Mouse (Mus musculus) CD4-positive helper T cell, adult 2 months (primary cell): ENCODE results near the gene Tbxas1.
A peak's percentile ranks its signal among the peaks of the same experiment; 100 is the strongest.

ENCODE experiments used
- DNase-seq: peaks from one replicate; pipeline ENCODE4 v3.0.0-alpha.2; 2012; ENCODE audit warnings: low read depth, missing footprints, low spot score

Tbxas1 gene

GRCm38 (mm10) chr6:38875258-38876070 is at the start of gene Tbxas1:
TSS of gene Tbxas1 (plus strand) at chr6:38875404.
- peak; percentile 60 for DNase-seq

GRCm38 (mm10) chr6:38825886-38826285 is 49.3 kb upstream of the Tbxas1 start:
- DNase-seq, result no peak

GRCm38 (mm10) chr6:38826857-38827256 is 48.3 kb upstream of the Tbxas1 start:
- DNase-seq, result no peak

GRCm38 (mm10) chr6:38827435-38827834 is 47.8 kb upstream of the Tbxas1 start:
- DNase-seq, result no peak

GRCm38 (mm10) chr6:38828211-38828610 is 47.0 kb upstream of the Tbxas1 start:
- no peak for DNase-seq

GRCm38 (mm10) chr6:38829452-38829851 is 45.8 kb upstream of the Tbxas1 start:
- DNase-seq, result no peak

- no peak for DNase-seq
Measured at GRCm38 (mm10) chr6:38833721-38834120, 41.5 kb upstream of the Tbxas1 start.

GRCm38 (mm10) chr6:38834727-38835126 is 40.5 kb upstream of the Tbxas1 start:
- DNase-seq, result peak; percentile 29

- DNase-seq, result no peak
Measured at GRCm38 (mm10) chr6:38835217-38835616, 40.0 kb upstream of the Tbxas1 start.

GRCm38 (mm10) chr6:38838061-38838460 is 37.1 kb upstream of the Tbxas1 start:
- no peak for DNase-seq

- DNase-seq, result no peak
Measured at GRCm38 (mm10) chr6:38839891-38840290, 35.3 kb upstream of the Tbxas1 start.

GRCm38 (mm10) chr6:38840380-38840779 is 34.8 kb upstream of the Tbxas1 start:
- DNase-seq, result no peak

GRCm38 (mm10) chr6:38840780-38841179 is 34.4 kb upstream of the Tbxas1 start:
- DNase-seq, result no peak

- DNase-seq, result no peak
Measured at GRCm38 (mm10) chr6:38841551-38841950, 33.7 kb upstream of the Tbxas1 start.

- no peak for DNase-seq
Measured at GRCm38 (mm10) chr6:38845117-38845516, 30.1 kb upstream of the Tbxas1 start.

- no peak for DNase-seq
Measured at GRCm38 (mm10) chr6:38845876-38846275, 29.3 kb upstream of the Tbxas1 start.

GRCm38 (mm10) chr6:38846330-38847195 is 28.6 kb upstream of the Tbxas1 start:
- no peak for DNase-seq

- DNase-seq, result no peak
Measured at GRCm38 (mm10) chr6:38847447-38847846, 27.8 kb upstream of the Tbxas1 start.

GRCm38 (mm10) chr6:38847958-38848910 is 27.0 kb upstream of the Tbxas1 start:
- DNase-seq, result peak; percentile 57

GRCm38 (mm10) chr6:38850715-38851259 is 24.4 kb upstream of the Tbxas1 start:
- no peak for DNase-seq

- DNase-seq, result no peak
Measured at GRCm38 (mm10) chr6:38851740-38852139, 23.5 kb upstream of the Tbxas1 start.
